Mouse (Mus musculus): ENCODE measurements at regions not wholly inside any gene's neighbourhood (a gene's known extent, or its start where the extent isn't known, plus 50 kb on each side); places are given as distances from the start of the nearest gene placed in this dataset.

GRCm38 (mm10) chr10:98146998-98147863 lies 420.7 kb upstream of the C030005K15Rik start:
- no peaks in the 10 kb centered on the region for H3K4me1 ChIP-seq (ENCODE audit: insufficient read depth, low read depth, low read length)
- no peak for ATAC-seq (ENCODE audit: extremely low read depth, insufficient number of reproducible peaks, low FRiP score, poor library complexity, severe bottlenecking)

GRCm38 (mm10) chr10:98155982-98156381 lies 429.4 kb upstream of the C030005K15Rik start:
- no peak for DNase-seq (ENCODE audit: low spot score)
- Histone ChIP-seq H3K9me3 (replicated peaks) (no peaks in the 10 kb centered on the region), H3K36me3 (replicated peaks) (no peaks in the 10 kb centered on the region), H3K4me3 (ENCODE audit: low read depth, low read length) (no peak overlapping the region), H3K27me3 (ENCODE audit: insufficient read depth, low read length) (no peaks in the 10 kb centered on the region), H3K4me1 (ENCODE audit: insufficient read depth, low read depth, low read length) (no peaks in the 10 kb centered on the region)
- TF ChIP-seq GATA2 (IDR thresholded peaks at IDR 0.05; ENCODE audit: borderline replicate concordance, low read depth, low read length): no peak
- TF ChIP-seq TAL1 (conservative IDR thresholded peaks at IDR 0.05; ENCODE audit: low read depth, low read length): no peak
- no peak for TF ChIP-seq CTCF (IDR thresholded peaks at IDR 0.05; ENCODE audit: low read depth, low read length)
- ATAC-seq (ENCODE audit: extremely low read depth, insufficient number of reproducible peaks, low FRiP score, poor library complexity, severe bottlenecking): no peak

More at GRCm38 (mm10) chr10:98146998-98147863, 420.7 kb upstream of the C030005K15Rik start:
- H3K9me3 ChIP-seq (replicated peaks): no peaks in the 10 kb centered on the region
- H3K4me3 ChIP-seq (ENCODE audit: low read depth, low read length): no peak overlapping the region
- no peaks in the 10 kb centered on the region for H3K36me3 ChIP-seq (replicated peaks)
- DNase-seq (ENCODE audit: low spot score): no peak
- no peak for TF ChIP-seq GATA1 (IDR thresholded peaks at IDR 0.05; ENCODE audit: borderline replicate concordance, low read length)
- no peak for TF ChIP-seq TAL1 (conservative IDR thresholded peaks at IDR 0.05; ENCODE audit: low read depth, low read length)
- TF ChIP-seq GATA2 (IDR thresholded peaks at IDR 0.05; ENCODE audit: borderline replicate concordance, low read depth, low read length): no peak
- no peak for TF ChIP-seq CTCF (IDR thresholded peaks at IDR 0.05; ENCODE audit: low read depth, low read length)
- TF ChIP-seq POLR2AphosphoS5 (IDR thresholded peaks at IDR 0.05; ENCODE audit: insufficient replicate concordance, low read depth, low read length): no peak
- no peaks in the 10 kb centered on the region for H3K27me3 ChIP-seq (ENCODE audit: insufficient read depth, low read length)

GRCm38 (mm10) chr10:98185666-98186065 lies 459.1 kb upstream of the C030005K15Rik start:
- no peak for DNase-seq (ENCODE audit: low spot score)
- no peak for TF ChIP-seq GATA2 (IDR thresholded peaks at IDR 0.05; ENCODE audit: borderline replicate concordance, low read depth, low read length)
- no peak for TF ChIP-seq POLR2AphosphoS5 (IDR thresholded peaks at IDR 0.05; ENCODE audit: insufficient replicate concordance, low read depth, low read length)
- no peak for TF ChIP-seq GATA1 (IDR thresholded peaks at IDR 0.05; ENCODE audit: borderline replicate concordance, low read length)
- no peak for TF ChIP-seq CTCF (IDR thresholded peaks at IDR 0.05; ENCODE audit: low read depth, low read length)
- no peak for TF ChIP-seq TAL1 (conservative IDR thresholded peaks at IDR 0.05; ENCODE audit: low read depth, low read length)

GRCm38 (mm10) chr10:98196852-98197251 lies 470.3 kb upstream of the C030005K15Rik start:
- no peak for DNase-seq (ENCODE audit: low spot score)
- TF ChIP-seq GATA2 (IDR thresholded peaks at IDR 0.05; ENCODE audit: borderline replicate concordance, low read depth, low read length): no peak
- TF ChIP-seq POLR2AphosphoS5 (IDR thresholded peaks at IDR 0.05; ENCODE audit: insufficient replicate concordance, low read depth, low read length): no peak
- no peak for TF ChIP-seq TAL1 (conservative IDR thresholded peaks at IDR 0.05; ENCODE audit: low read depth, low read length)
- no peak for TF ChIP-seq CTCF (IDR thresholded peaks at IDR 0.05; ENCODE audit: low read depth, low read length)
- TF ChIP-seq GATA1 (IDR thresholded peaks at IDR 0.05; ENCODE audit: borderline replicate concordance, low read length): no peak
- H3K36me3 ChIP-seq (replicated peaks): no peaks in the 10 kb centered on the region
- no peaks in the 10 kb centered on the region for H3K4me1 ChIP-seq (ENCODE audit: insufficient read depth, low read depth, low read length)
- H3K27me3 ChIP-seq (ENCODE audit: insufficient read depth, low read length): no peaks in the 10 kb centered on the region
- no peak for ATAC-seq (ENCODE audit: extremely low read depth, insufficient number of reproducible peaks, low FRiP score, poor library complexity, severe bottlenecking)
- H3K9me3 ChIP-seq (replicated peaks): no peaks in the 10 kb centered on the region
- no peak overlapping the region for H3K4me3 ChIP-seq (ENCODE audit: low read depth, low read length)

More at GRCm38 (mm10) chr10:98185666-98186065, 459.1 kb upstream of the C030005K15Rik start:
- Histone ChIP-seq H3K27me3 (ENCODE audit: insufficient read depth, low read length) (no peaks in the 10 kb centered on the region), H3K36me3 (replicated peaks) (no peaks in the 10 kb centered on the region), H3K4me1 (ENCODE audit: insufficient read depth, low read depth, low read length) (no peaks in the 10 kb centered on the region), H3K4me3 (ENCODE audit: low read depth, low read length) (no peak overlapping the region), H3K9me3 (replicated peaks) (no peaks in the 10 kb centered on the region)
- no peak for ATAC-seq (ENCODE audit: extremely low read depth, insufficient number of reproducible peaks, low FRiP score, poor library complexity, severe bottlenecking)

GRCm38 (mm10) chr10:98210246-98210645 lies 483.7 kb upstream of the C030005K15Rik start:
- no peak for ATAC-seq (ENCODE audit: extremely low read depth, insufficient number of reproducible peaks, low FRiP score, poor library complexity, severe bottlenecking)
- Histone ChIP-seq H3K4me3 (ENCODE audit: low read depth, low read length) (no peak overlapping the region), H3K36me3 (replicated peaks) (no peaks in the 10 kb centered on the region), H3K4me1 (ENCODE audit: insufficient read depth, low read depth, low read length) (no peaks in the 10 kb centered on the region), H3K9me3 (replicated peaks) (no peaks in the 10 kb centered on the region), H3K27me3 (ENCODE audit: insufficient read depth, low read length) (no peaks in the 10 kb centered on the region)
- DNase-seq (ENCODE audit: low spot score): no peak
- no peak for TF ChIP-seq GATA1 (IDR thresholded peaks at IDR 0.05; ENCODE audit: borderline replicate concordance, low read length)
- no peak for TF ChIP-seq POLR2AphosphoS5 (IDR thresholded peaks at IDR 0.05; ENCODE audit: insufficient replicate concordance, low read depth, low read length)
- TF ChIP-seq TAL1 (conservative IDR thresholded peaks at IDR 0.05; ENCODE audit: low read depth, low read length): no peak
- TF ChIP-seq CTCF (IDR thresholded peaks at IDR 0.05; ENCODE audit: low read depth, low read length): no peak
- no peak for TF ChIP-seq GATA2 (IDR thresholded peaks at IDR 0.05; ENCODE audit: borderline replicate concordance, low read depth, low read length)

GRCm38 (mm10) chr10:98212876-98213587 lies 486.5 kb upstream of the C030005K15Rik start:
- Histone ChIP-seq H3K36me3 (replicated peaks) (no peaks in the 10 kb centered on the region), H3K4me1 (ENCODE audit: insufficient read depth, low read depth, low read length) (no peaks in the 10 kb centered on the region), H3K9me3 (replicated peaks) (no peaks in the 10 kb centered on the region), H3K27me3 (ENCODE audit: insufficient read depth, low read length) (no peaks in the 10 kb centered on the region), H3K4me3 (ENCODE audit: low read depth, low read length) (no peak overlapping the region)
- TF ChIP-seq CTCF (IDR thresholded peaks at IDR 0.05; ENCODE audit: low read depth, low read length) (no peak), GATA1 (IDR thresholded peaks at IDR 0.05; ENCODE audit: borderline replicate concordance, low read length) (no peak), POLR2AphosphoS5 (IDR thresholded peaks at IDR 0.05; ENCODE audit: insufficient replicate concordance, low read depth, low read length) (no peak), TAL1 (conservative IDR thresholded peaks at IDR 0.05; ENCODE audit: low read depth, low read length) (no peak), GATA2 (IDR thresholded peaks at IDR 0.05; ENCODE audit: borderline replicate concordance, low read depth, low read length) (no peak)
- ATAC-seq (ENCODE audit: extremely low read depth, insufficient number of reproducible peaks, low FRiP score, poor library complexity, severe bottlenecking) (no peak), DNase-seq (ENCODE audit: low spot score) (no peak)
